Mouse (Mus musculus) cerebellum, adult 11-12 months (tissue): ENCODE data around the gene 2010300C02Rik.
A peak's percentile ranks its signal among the peaks of the same experiment; 100 is the strongest.
"Not testable (repeated sequence)": the region's sequence is repeated elsewhere in the genome, so short reads cannot be mapped to it uniquely, and the experiment has no call there.

Experiments used
- DNase-seq: peaks from one replicate; pipeline ENCODE4 v3.0.0; 2022

The 2010300C02Rik gene

GRCm38 (mm10) chr1:37619542-37619941 is 100.3 kb downstream of the 2010300C02Rik start:
- no peak for DNase-seq

GRCm38 (mm10) chr1:37617047-37617446 is 102.8 kb downstream of the 2010300C02Rik start:
- no peak for DNase-seq

DNA sequence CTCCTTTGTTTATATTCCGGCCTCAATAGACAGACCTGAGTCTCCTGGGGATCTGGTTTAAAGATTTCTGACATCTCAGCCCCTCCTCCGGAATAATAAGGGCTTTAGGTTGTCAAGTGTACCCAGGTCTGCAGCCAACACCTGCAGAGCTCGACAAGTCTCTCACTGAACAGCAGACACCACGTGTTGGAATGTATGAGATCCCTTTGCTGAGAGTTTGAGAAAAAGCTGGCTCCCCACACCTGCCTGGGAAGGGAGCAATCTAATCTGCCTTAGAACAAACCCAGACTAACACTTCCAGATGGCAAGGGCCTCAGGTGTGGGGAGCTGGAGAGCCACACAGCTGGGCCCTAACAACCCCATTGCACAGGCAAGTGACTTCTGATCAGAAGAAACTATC is 103.3 kb downstream of the 2010300C02Rik start:
- no peak for DNase-seq

- DNase-seq, result no peak
Observed at GRCm38 (mm10) chr1:37615290-37616040, 104.4 kb downstream of the 2010300C02Rik start.

- DNase-seq, result no peak
Observed at GRCm38 (mm10) chr1:37614836-37615235, 105.0 kb downstream of the 2010300C02Rik start.

GRCm38 (mm10) chr1:37614130-37614529 is 105.8 kb downstream of the 2010300C02Rik start:
- no peak for DNase-seq

DNA sequence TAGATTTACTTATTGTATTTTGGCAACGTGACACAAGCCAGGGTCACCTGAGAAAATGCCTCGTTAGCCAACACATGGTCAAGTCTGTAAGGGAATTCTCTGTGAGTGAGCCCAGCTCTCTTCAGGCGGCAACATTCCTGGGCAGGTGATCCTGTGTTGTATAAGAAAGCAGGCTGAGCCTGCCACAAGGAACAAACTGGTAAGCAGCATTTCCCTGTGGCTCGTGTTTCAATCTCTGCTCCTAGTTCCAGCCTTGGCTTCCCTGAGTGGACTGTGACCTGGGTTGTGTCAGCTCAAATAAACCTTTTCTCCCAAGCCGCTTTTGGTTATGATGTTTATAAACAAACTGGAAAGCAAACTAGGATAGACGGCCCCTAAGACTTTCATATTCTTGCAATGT is 108.9 kb downstream of the 2010300C02Rik start:
- DNase-seq, result no peak

- DNase-seq, result no peak
Observed at GRCm38 (mm10) chr1:37610242-37610641, 109.6 kb downstream of the 2010300C02Rik start.

DNA sequence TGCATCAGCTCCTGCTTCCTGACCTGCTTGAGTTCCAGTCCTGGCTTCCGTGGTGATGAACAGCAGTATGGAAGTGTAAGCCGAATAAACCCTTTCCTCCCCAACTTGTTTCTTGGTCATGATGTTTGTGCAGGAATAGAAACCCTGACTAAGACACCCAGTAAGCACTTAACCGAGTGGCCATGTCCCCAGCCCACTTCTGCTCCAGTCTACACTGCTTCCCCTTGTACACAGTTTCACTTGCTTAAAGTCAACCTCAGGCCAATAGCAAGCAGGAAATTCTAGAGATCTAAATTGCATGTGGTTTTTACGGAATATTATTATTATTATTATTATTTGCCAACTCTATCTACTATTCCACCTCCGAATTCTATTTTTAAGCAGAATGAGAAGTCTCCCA is 114.2 kb downstream of the 2010300C02Rik start:
- DNase-seq, result not testable (repeated sequence)

- no peak for DNase-seq
Observed at GRCm38 (mm10) chr1:37603206-37603605, 116.7 kb downstream of the 2010300C02Rik start.

DNA sequence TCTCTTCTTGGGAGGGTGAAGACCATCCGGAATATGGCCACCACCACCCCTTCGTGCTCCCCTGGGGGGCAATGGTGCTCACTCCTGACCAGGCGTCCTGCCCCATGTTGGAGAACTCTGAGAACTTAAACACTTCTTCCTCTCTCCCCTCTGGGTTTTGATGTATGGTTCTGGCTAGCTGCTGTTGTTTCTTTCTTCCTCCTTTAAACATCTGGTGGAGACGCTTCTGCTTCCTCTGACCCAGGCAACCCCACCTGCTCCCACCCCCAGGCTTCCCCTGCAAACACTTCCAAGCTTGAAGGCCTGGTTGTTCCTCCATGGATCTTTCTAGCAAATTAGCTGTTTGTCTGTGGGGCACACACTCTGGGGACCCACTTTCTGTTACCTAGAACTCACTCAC is 117.6 kb downstream of the 2010300C02Rik start:
- DNase-seq, result no peak

- no peak for DNase-seq
Observed at GRCm38 (mm10) chr1:37601461-37601860, 118.4 kb downstream of the 2010300C02Rik start.

GRCm38 (mm10) chr1:37600640-37601175 is 119.2 kb downstream of the 2010300C02Rik start:
- no peak for DNase-seq

DNA sequence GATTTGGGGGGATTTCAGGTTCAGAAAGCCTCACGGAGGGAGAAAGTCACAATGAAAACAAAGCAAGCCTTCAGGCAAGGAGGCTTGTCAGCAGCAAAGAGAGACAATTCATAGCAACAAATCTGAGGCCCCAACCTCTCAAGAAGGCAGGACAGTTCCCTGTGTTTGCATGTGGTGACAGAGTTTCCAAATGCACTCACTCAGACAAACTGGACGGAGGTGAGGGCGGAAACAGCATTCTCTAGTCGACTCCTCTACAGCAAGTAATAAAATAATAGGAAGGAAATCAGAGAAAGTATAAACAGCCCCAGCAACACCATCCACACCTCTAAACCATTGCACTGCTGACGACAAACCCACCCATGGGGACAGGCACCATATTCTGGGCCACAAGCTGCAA is 120.9 kb downstream of the 2010300C02Rik start:
- no peak for DNase-seq

DNA sequence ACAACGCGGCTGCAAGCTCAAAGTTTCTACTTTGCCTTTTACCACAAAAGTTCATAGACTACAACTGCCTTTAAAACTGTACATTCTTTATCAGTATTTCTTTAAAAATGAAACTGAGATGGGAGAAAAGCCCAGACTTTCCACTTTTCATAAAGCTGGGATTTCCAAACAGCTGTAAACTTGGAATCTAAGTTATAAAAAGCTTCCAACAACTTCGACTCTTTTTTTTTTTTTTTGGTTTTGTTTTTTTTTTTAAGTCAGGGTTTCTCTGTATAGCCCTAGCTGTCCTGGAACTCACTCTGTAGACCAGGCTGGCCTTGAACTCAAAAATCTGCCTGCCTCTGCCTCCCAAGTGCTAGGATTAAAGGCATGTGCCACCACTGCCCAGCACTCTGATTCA is 125.1 kb downstream of the 2010300C02Rik start:
- DNase-seq, result not testable (repeated sequence)

DNA sequence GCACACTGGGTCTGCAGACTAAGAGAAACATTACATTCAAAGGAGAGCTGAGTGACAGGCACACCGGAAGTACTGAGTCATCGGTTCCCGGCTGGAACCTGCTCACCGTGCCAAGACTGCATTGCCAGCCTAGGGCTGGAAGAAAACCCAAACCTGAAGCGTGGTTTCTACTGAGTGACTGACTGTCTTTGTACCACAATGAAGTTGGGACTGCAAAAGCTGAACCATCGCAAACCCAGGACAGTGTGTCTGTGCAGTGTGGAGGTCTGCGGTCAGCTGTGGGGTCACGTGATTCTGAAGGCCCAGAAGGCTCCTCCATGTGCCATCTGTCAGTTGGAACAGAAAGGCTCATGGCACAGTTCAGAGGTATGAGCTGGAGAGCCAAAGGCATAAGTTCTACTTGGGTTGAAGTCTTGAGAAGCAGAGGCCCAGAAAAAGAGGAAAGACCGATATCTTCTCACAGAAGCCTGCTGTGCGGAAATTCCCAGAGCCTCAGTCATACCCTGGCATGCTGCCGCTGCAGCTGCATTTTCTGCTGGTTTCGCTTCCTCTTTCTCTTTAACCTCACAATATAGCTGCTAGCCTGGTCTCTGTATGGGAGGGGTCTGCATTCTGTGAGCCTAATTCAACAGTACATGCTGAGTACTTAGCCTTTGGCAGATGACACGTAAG is 133.9 kb downstream of the 2010300C02Rik start:
- peak; percentile 80 for DNase-seq

DNA sequence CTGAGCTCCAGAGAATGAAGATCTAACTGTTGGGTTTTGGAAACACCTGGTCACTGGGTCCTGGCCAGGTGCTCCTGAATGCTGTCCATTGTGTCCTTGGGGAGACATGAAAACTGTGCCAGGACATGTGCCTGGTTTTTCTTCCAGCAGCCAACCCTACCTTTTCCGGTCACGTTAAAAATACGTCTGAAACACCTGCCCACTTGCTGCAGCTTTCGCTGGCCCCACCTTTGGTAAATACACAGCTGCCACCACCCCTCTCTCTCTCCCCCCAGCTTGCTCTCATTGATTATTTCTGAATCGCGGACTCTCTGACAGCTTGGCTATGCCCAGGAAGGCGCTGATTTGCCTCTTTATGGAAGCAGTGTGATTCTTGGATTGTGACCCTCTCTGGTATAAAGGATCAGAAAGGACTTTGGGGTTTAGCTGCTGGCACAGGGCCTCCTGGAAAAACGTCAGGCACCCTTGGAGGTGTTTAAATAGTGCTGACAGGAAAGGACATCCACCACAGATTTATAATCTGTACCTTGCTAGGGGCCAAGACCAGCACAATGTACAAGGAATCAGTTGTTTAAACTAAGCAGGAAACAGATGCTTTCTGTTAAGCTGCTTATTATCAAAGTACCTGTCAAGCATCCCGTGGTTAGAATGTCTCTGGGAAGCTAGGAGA is 136.0 kb downstream of the 2010300C02Rik start:
- no peak for DNase-seq

- DNase-seq, result no peak
Observed at GRCm38 (mm10) chr1:37583167-37583566, 136.7 kb downstream of the 2010300C02Rik start.

- DNase-seq, result no peak
Observed at GRCm38 (mm10) chr1:37579686-37580085, 140.2 kb downstream of the 2010300C02Rik start.

- peak; percentile 46 for DNase-seq
Observed at GRCm38 (mm10) chr1:37572528-37573272, 147.2 kb downstream of the 2010300C02Rik start.

- no peak for DNase-seq
Observed at GRCm38 (mm10) chr1:37568379-37568778, 151.5 kb downstream of the 2010300C02Rik start.

- DNase-seq, result no peak
Observed at GRCm38 (mm10) chr1:37566754-37567153, 153.1 kb downstream of the 2010300C02Rik start.

DNA sequence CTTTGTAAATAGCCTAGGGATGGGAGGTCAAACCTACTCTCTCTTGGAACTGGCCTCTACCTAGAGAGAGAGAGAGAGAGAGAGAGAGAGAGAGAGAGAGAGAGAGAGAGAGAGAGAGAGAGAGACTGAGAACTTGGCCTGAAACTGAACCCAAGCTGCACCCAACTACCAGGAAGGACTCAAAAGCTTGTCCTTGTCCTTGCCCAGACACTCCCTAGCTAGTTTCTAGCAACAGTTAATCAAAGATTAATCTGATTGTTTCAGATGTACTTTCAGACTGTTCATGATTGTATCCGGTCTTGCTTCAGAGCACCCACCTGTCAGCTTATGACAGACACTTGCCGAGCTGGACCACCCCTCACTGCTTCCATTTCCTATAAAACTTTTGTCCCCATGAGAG is 153.5 kb downstream of the 2010300C02Rik start:
- DNase-seq, result no peak
